Mouse (Mus musculus): Measurements from ENCODE around the gene Gm10130. TPM values are rescaled to one million over a fixed set of nuclear protein-coding genes. Genes with fewer than 3 reads are reported as not detected.
"Not testable (repeated sequence)": the region's sequence is repeated elsewhere in the genome, so short reads cannot be mapped to it uniquely, and the experiment has no call there.

Gm10130 gene
- polyA plus RNA-seq, 1 experiment from 2014 or later: 2.5 TPM

GRCm38 (mm10) chr2:150318973-150319372 is 4.5 kb upstream of the Gm10130 start:
- Histone ChIP-seq H3K9me3 (ENCODE audit: control insufficient read depth, low read length) (peaks cover 14% of the 10 kb centered on the region; the same call in 1 of the 2 replicates), H3K36me3 (ENCODE audit: control insufficient read depth, insufficient read depth, low read length) (0 out of 2 replicates have a peak, but pooled peaks cover 2% of the 10 kb centered on the region), H3K27ac (replicated peaks) (no peak overlapping the region), H3K27me3 (ENCODE audit: control insufficient read depth, insufficient read depth, low read length) (no peaks in the 10 kb centered on the region), H3K4me1 (replicated peaks; ENCODE audit: control insufficient read depth, insufficient read depth) (no peaks in the 10 kb centered on the region), H3K4me3 (ENCODE audit: low read depth, low read length) (no peak overlapping the region), H3K4me2 (replicated peaks; ENCODE audit: low read depth) (no peak overlapping the region), H3K9ac (ENCODE audit: low read length) (no peak overlapping the region)
- no peak for DNase-seq (ENCODE audit: low spot score)
- no peak for ATAC-seq (ENCODE audit: low FRiP score, low TSS enrichment)
- WGBS: 100% methylated on average over 1 of the region's 1 CpGs
- TF ChIP-seq CTCF (IDR thresholded peaks at IDR 0.05; ENCODE audit: low read depth): no peak

GRCm38 (mm10) chr2:150357136-150357535 is 33.6 kb downstream of the Gm10130 start:
- H3K36me3 ChIP-seq (ENCODE audit: control insufficient read depth, insufficient read depth, low read length); H3K9me3 ChIP-seq (ENCODE audit: control insufficient read depth, low read length); H3K4me1 ChIP-seq (replicated peaks; ENCODE audit: control insufficient read depth, insufficient read depth); H3K27ac ChIP-seq (replicated peaks); H3K4me3 ChIP-seq (ENCODE audit: low read depth, low read length); H3K9ac ChIP-seq (ENCODE audit: low read length); H3K27me3 ChIP-seq (ENCODE audit: control insufficient read depth, insufficient read depth, low read length); ATAC-seq (ENCODE audit: low FRiP score, low TSS enrichment); DNase-seq (ENCODE audit: low spot score); H3K4me2 ChIP-seq (replicated peaks; ENCODE audit: low read depth): not testable (repeated sequence)

- peak within 1 kb of the TSS; percentile 59 for H3K4me3 ChIP-seq (ENCODE audit: low read depth, low read length)
- peak within 1 kb of the TSS; percentile 54 for H3K4me2 ChIP-seq (replicated peaks; ENCODE audit: low read depth)
- H3K4me1 ChIP-seq (replicated peaks; ENCODE audit: control insufficient read depth, insufficient read depth); H3K9me3 ChIP-seq (ENCODE audit: control insufficient read depth, low read length); H3K27me3 ChIP-seq (ENCODE audit: control insufficient read depth, insufficient read depth, low read length); H3K36me3 ChIP-seq (ENCODE audit: control insufficient read depth, insufficient read depth, low read length): not testable (repeated sequence)
- peak within 1 kb of the TSS; percentile 75 for H3K9ac ChIP-seq (ENCODE audit: low read length)
- peak; percentile 98 for ATAC-seq (ENCODE audit: low FRiP score, low TSS enrichment)
- WGBS: 2% methylated on average over 15 of the region's 17 CpGs
- peak within 1 kb of the TSS; percentile 79 for H3K27ac ChIP-seq (replicated peaks)
- peak; percentile 85 for DNase-seq (ENCODE audit: low spot score)
These were observed 38.8 kb downstream of the Gm10130 start, which contains the start of gene 3300002I08Rik for GRCm38 (mm10) chr2:150362113-150362877. Gene 3300002I08Rik (minus strand): TSS chr2:150362765.

- no peaks in the 10 kb centered on the region for H3K9me3 ChIP-seq (ENCODE audit: control insufficient read depth, low read length)
- TF ChIP-seq EP300 (optimal IDR thresholded peaks at IDR 0.05) (no peak), CTCF (IDR thresholded peaks at IDR 0.05; ENCODE audit: low read depth) (no peak)
- DNase-seq (ENCODE audit: low spot score) (no peak), ATAC-seq (ENCODE audit: low FRiP score, low TSS enrichment) (peak; percentile 71; the same call in 1 of the 2 replicates)
- H3K4me1 ChIP-seq (replicated peaks; ENCODE audit: control insufficient read depth, insufficient read depth): no peaks in the 10 kb centered on the region
- H3K9ac ChIP-seq (ENCODE audit: low read length): peak overlapping the region; percentile 75
- peak overlapping the region; percentile 54 for H3K4me2 ChIP-seq (replicated peaks; ENCODE audit: low read depth)
- H3K4me3 ChIP-seq (ENCODE audit: low read depth, low read length): peak overlapping the region; percentile 59
- peak overlapping the region; percentile 79; the same call in 1 of the 2 replicates for H3K27ac ChIP-seq (replicated peaks)
- WGBS: 13% methylated on average over 4 of the region's 4 CpGs
- no peaks in the 10 kb centered on the region for H3K36me3 ChIP-seq (ENCODE audit: control insufficient read depth, insufficient read depth, low read length)
- no peaks in the 10 kb centered on the region for H3K27me3 ChIP-seq (ENCODE audit: control insufficient read depth, insufficient read depth, low read length)
These were observed 39.4 kb downstream of the Gm10130 start for GRCm38 (mm10) chr2:150362878-150363229.

GRCm38 (mm10) chr2:150385553-150386106 is 62.1 kb downstream of the Gm10130 start:
- not testable (repeated sequence) for H3K4me1 ChIP-seq (replicated peaks; ENCODE audit: control insufficient read depth, insufficient read depth); H3K36me3 ChIP-seq (ENCODE audit: control insufficient read depth, insufficient read depth, low read length); H3K9ac ChIP-seq (ENCODE audit: low read length); H3K27ac ChIP-seq (replicated peaks); H3K27me3 ChIP-seq (ENCODE audit: control insufficient read depth, insufficient read depth, low read length); H3K4me3 ChIP-seq (ENCODE audit: low read depth, low read length); DNase-seq (ENCODE audit: low spot score); H3K4me2 ChIP-seq (replicated peaks; ENCODE audit: low read depth); H3K9me3 ChIP-seq (ENCODE audit: control insufficient read depth, low read length); ATAC-seq (ENCODE audit: low FRiP score, low TSS enrichment)
- 93% methylated on average over 18 of the region's 19 CpGs for WGBS

- 82% methylated on average over 1 of the region's 1 CpGs for WGBS
- no peak overlapping the region for H3K27ac ChIP-seq (replicated peaks)
- H3K4me2 ChIP-seq (replicated peaks; ENCODE audit: low read depth): no peak overlapping the region
- TF ChIP-seq EP300 (optimal IDR thresholded peaks at IDR 0.05): no peak
- TF ChIP-seq CTCF (IDR thresholded peaks at IDR 0.05; ENCODE audit: low read depth): no peak
- no peak overlapping the region for H3K9ac ChIP-seq (ENCODE audit: low read length)
- no peaks in the 10 kb centered on the region for H3K9me3 ChIP-seq (ENCODE audit: control insufficient read depth, low read length)
- DNase-seq (ENCODE audit: low spot score) (no peak), ATAC-seq (ENCODE audit: low FRiP score, low TSS enrichment) (no peak)
- H3K4me3 ChIP-seq (ENCODE audit: low read depth, low read length): no peak overlapping the region
- no peaks in the 10 kb centered on the region for H3K27me3 ChIP-seq (ENCODE audit: control insufficient read depth, insufficient read depth, low read length)
- no peaks in the 10 kb centered on the region for H3K4me1 ChIP-seq (replicated peaks; ENCODE audit: control insufficient read depth, insufficient read depth)
- H3K36me3 ChIP-seq (ENCODE audit: control insufficient read depth, insufficient read depth, low read length): no peaks in the 10 kb centered on the region
These were observed 66.7 kb downstream of the Gm10130 start for GRCm38 (mm10) chr2:150390198-150390597.

GRCm38 (mm10) chr2:150412146-150412545 is 88.6 kb downstream of the Gm10130 start:
- H3K4me2 ChIP-seq (replicated peaks; ENCODE audit: low read depth); H3K9ac ChIP-seq (ENCODE audit: low read length); H3K27me3 ChIP-seq (ENCODE audit: control insufficient read depth, insufficient read depth, low read length); H3K9me3 ChIP-seq (ENCODE audit: control insufficient read depth, low read length); ATAC-seq (ENCODE audit: low FRiP score, low TSS enrichment); H3K4me1 ChIP-seq (replicated peaks; ENCODE audit: control insufficient read depth, insufficient read depth); H3K27ac ChIP-seq (replicated peaks); H3K36me3 ChIP-seq (ENCODE audit: control insufficient read depth, insufficient read depth, low read length); H3K4me3 ChIP-seq (ENCODE audit: low read depth, low read length); DNase-seq (ENCODE audit: low spot score): not testable (repeated sequence)
- WGBS: 84% methylated on average over 17 of the region's 17 CpGs
